Mouse (Mus musculus) embryo, embryonic 10 days (tissue): ENCODE measurements at regions not wholly inside any gene's neighbourhood (a gene's known extent, or its start where the extent isn't known, plus 50 kb on each side); places are given as distances from the start of the nearest gene placed in this dataset.

Source experiments
- DNase-seq: peaks from one replicate; pipeline ENCODE4 v3.0.0-alpha.2; 2015; ENCODE audit warnings: low spot score

- DNase-seq, result no peak
These were observed 85.6 kb upstream of the Myo10 start for GRCm38 (mm10) chr15:25536451-25537334.

GRCm38 (mm10) chr15:25539344-25540176 lies 82.8 kb upstream of the Myo10 start:
- peak; percentile 27 for DNase-seq

- no peak for DNase-seq
These were observed 79.9 kb upstream of the Myo10 start for GRCm38 (mm10) chr15:25542382-25542781.

- DNase-seq, result no peak
These were observed 76.1 kb upstream of the Myo10 start for GRCm38 (mm10) chr15:25546185-25546584.

- DNase-seq, result no peak
These were observed 71.9 kb upstream of the Myo10 start for GRCm38 (mm10) chr15:25550269-25551054.

- DNase-seq, result no peak
These were observed 67.4 kb upstream of the Myo10 start for GRCm38 (mm10) chr15:25554945-25555344.

GRCm38 (mm10) chr15:25555852-25556251 lies 66.5 kb upstream of the Myo10 start:
- no peak for DNase-seq

GRCm38 (mm10) chr15:25557566-25557965 lies 64.8 kb upstream of the Myo10 start:
- DNase-seq, result no peak

- DNase-seq, result no peak
These were observed 64.1 kb upstream of the Myo10 start for GRCm38 (mm10) chr15:25558240-25558639.

- DNase-seq, result no peak
These were observed 58.7 kb upstream of the Myo10 start for GRCm38 (mm10) chr15:25563641-25564040.

- no peak for DNase-seq
These were observed 49.8 kb upstream of the Myo10 start for GRCm38 (mm10) chr15:25572495-25572894.
